Mouse (Mus musculus): ENCODE measurements around the gene Umodl1.

Gene Umodl1

GRCm38 (mm10) chr17:30954340-30954739 lies at the start of gene Umodl1:
Gene Umodl1, plus strand, starts transcription at chr17:30954640.
- no peak for DNase-seq (ENCODE audit: low read depth)

GRCm38 (mm10) chr17:30907577-30907976 lies 46.9 kb upstream of the Umodl1 start:
- DNase-seq (ENCODE audit: low read depth) = peak; percentile 97

- DNase-seq (ENCODE audit: low read depth) = no peak
These were observed 43.3 kb upstream of the Umodl1 start for GRCm38 (mm10) chr17:30910866-30911731.

GRCm38 (mm10) chr17:30911732-30912088 lies 42.7 kb upstream of the Umodl1 start:
- DNase-seq (ENCODE audit: low read depth) = no peak

- no peak for DNase-seq (ENCODE audit: low read depth)
These were observed 41.9 kb upstream of the Umodl1 start for GRCm38 (mm10) chr17:30912536-30912935.

GRCm38 (mm10) chr17:30914264-30914663 lies 40.2 kb upstream of the Umodl1 start:
- no peak for DNase-seq (ENCODE audit: low read depth)

- DNase-seq (ENCODE audit: low read depth) = peak; percentile 45
These were observed 30.9 kb upstream of the Umodl1 start for GRCm38 (mm10) chr17:30923566-30923965.

- no peak for DNase-seq (ENCODE audit: low read depth)
These were observed 23.6 kb upstream of the Umodl1 start for GRCm38 (mm10) chr17:30930827-30931226.

GRCm38 (mm10) chr17:30932836-30933235 lies 21.6 kb upstream of the Umodl1 start:
- no peak for DNase-seq (ENCODE audit: low read depth)

- DNase-seq (ENCODE audit: low read depth) = no peak
These were observed 19.1 kb upstream of the Umodl1 start for GRCm38 (mm10) chr17:30935301-30935700.

- DNase-seq (ENCODE audit: low read depth) = no peak
These were observed 15.9 kb upstream of the Umodl1 start for GRCm38 (mm10) chr17:30938554-30938953.

- no peak for DNase-seq (ENCODE audit: low read depth)
These were observed 6.1 kb upstream of the Umodl1 start for GRCm38 (mm10) chr17:30948382-30948781.

- peak; percentile 66 for DNase-seq (ENCODE audit: low read depth)
These were observed 3.7 kb upstream of the Umodl1 start for GRCm38 (mm10) chr17:30950780-30951179.

- no peak for DNase-seq (ENCODE audit: low read depth)
These were observed 2.8 kb upstream of the Umodl1 start for GRCm38 (mm10) chr17:30951600-30951999.

- no peak for DNase-seq (ENCODE audit: low read depth)
These were observed 7.6 kb downstream of the Umodl1 start for GRCm38 (mm10) chr17:30961936-30962592.

GRCm38 (mm10) chr17:30962880-30963279 lies 8.4 kb downstream of the Umodl1 start:
- no peak for DNase-seq (ENCODE audit: low read depth)

- DNase-seq (ENCODE audit: low read depth) = no peak
These were observed 15.5 kb downstream of the Umodl1 start for GRCm38 (mm10) chr17:30969983-30970382.

- no peak for DNase-seq (ENCODE audit: low read depth)
These were observed 17.4 kb downstream of the Umodl1 start for GRCm38 (mm10) chr17:30971877-30972276.

GRCm38 (mm10) chr17:30973332-30973731 lies 18.9 kb downstream of the Umodl1 start:
- DNase-seq (ENCODE audit: low read depth) = peak; percentile 76

GRCm38 (mm10) chr17:30977290-30977689 lies 22.9 kb downstream of the Umodl1 start:
- no peak for DNase-seq (ENCODE audit: low read depth)

GRCm38 (mm10) chr17:30978556-30978955 lies 24.1 kb downstream of the Umodl1 start:
- no peak for DNase-seq (ENCODE audit: low read depth)

- DNase-seq (ENCODE audit: low read depth) = no peak
These were observed 29.1 kb downstream of the Umodl1 start for GRCm38 (mm10) chr17:30983521-30983920.

- DNase-seq (ENCODE audit: low read depth) = peak; percentile 40
These were observed 35.8 kb downstream of the Umodl1 start for GRCm38 (mm10) chr17:30990254-30990653.
